Mouse (Mus musculus): ENCODE measurements around the gene Rims1. TPM values are rescaled to one million over a fixed set of nuclear protein-coding genes. Genes with fewer than 3 reads are reported as not detected.

The Rims1 gene
- total and polyA plus RNA-seq, 3 experiments = 0.06 to 0.34 (median 0.29) TPM

DNA sequence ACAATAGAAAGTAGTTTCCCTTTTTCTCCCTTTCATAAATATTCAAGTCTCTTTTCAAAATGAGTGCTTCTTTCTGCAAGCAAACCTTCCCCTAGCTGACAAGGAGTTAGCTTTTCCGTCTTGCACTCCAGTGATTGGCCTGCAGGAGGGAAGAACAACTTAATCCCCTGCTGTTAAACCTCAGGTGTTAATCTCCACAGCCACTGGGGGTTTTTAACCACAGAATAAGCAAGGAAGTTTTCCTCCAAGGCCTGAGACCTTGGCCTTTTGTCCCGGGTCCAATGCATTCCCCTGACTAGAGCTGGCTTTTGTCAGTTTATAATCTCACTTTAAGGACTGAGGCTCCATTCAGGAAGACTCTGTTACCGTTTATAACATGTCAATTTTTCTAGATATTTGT is 511.8 kb downstream of the Rims1 start:
- TF ChIP-seq CTCF (IDR thresholded peaks at IDR 0.05) (no peak), POLR2A (IDR thresholded peaks at IDR 0.05; ENCODE audit: insufficient read depth, low read depth, low read length) (no peak), EP300 (IDR thresholded peaks at IDR 0.05; ENCODE audit: insufficient read depth, low read depth, low read length) (no peak)
- intact Hi-C loops (cut with DNase I) = no loop called here
- 22% methylated on average over 3 of the region's 3 CpGs for WGBS

DNA sequence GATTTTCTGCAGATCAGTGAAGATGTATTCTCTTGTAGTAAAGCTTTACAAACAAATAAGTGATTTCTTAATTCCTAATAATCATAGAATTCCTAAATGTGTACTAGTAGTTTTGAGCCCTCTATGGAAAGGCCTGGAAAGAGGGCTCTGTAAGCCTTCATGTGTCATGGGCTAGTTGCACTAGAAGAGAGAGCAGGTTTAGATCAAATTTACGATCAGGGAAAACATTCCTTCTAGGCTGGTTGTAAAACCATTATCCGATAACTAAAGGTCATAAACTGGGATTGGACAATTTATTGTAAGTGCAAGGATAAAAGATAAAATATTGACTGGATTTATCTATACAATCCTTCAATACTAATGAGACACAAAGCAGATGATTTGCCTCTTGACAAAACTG is 512.5 kb downstream of the Rims1 start:
- no peaks in the 10 kb centered on the region for H3K36me3 ChIP-seq (ENCODE audit: control insufficient read depth, insufficient read depth, low read length)
- no peaks in the 10 kb centered on the region for H3K27me3 ChIP-seq (ENCODE audit: control insufficient read depth, insufficient read depth, low read length)
- H3K4me3 ChIP-seq = no peak overlapping the region
- no peak overlapping the region for H3K27ac ChIP-seq
- 75% methylated on average over 2 of the region's 2 CpGs for WGBS
- no peaks in the 10 kb centered on the region for H3K4me1 ChIP-seq (ENCODE audit: control insufficient read depth, insufficient read depth, low read length)
- H3K9ac ChIP-seq (ENCODE audit: low read depth, low read length) = no peak overlapping the region
- H3K79me2 ChIP-seq (replicated peaks; ENCODE audit: control insufficient read depth, insufficient read depth, low read length) = no peaks in the 10 kb centered on the region
- intact Hi-C loops (cut with DNase I) = no loop called here
- TF ChIP-seq POLR2A (IDR thresholded peaks at IDR 0.05; ENCODE audit: insufficient read depth, low read depth, low read length) = no peak
- TF ChIP-seq CTCF (IDR thresholded peaks at IDR 0.05) = no peak
- no peak for TF ChIP-seq EP300 (IDR thresholded peaks at IDR 0.05; ENCODE audit: insufficient read depth, low read depth, low read length)
- DNase-seq = no peak

More for the DNA sequence above, 511.8 kb downstream of the Rims1 start:
- Histone ChIP-seq H3K4me3 (no peak overlapping the region), H3K4me1 (ENCODE audit: control insufficient read depth, insufficient read depth, low read length) (no peaks in the 10 kb centered on the region), H3K27ac (no peak overlapping the region), H3K36me3 (ENCODE audit: control insufficient read depth, insufficient read depth, low read length) (no peaks in the 10 kb centered on the region), H3K27me3 (ENCODE audit: control insufficient read depth, insufficient read depth, low read length) (no peaks in the 10 kb centered on the region), H3K9ac (ENCODE audit: low read depth, low read length) (no peak overlapping the region), H3K79me2 (replicated peaks; ENCODE audit: control insufficient read depth, insufficient read depth, low read length) (no peaks in the 10 kb centered on the region)
- no peak for DNase-seq

DNA sequence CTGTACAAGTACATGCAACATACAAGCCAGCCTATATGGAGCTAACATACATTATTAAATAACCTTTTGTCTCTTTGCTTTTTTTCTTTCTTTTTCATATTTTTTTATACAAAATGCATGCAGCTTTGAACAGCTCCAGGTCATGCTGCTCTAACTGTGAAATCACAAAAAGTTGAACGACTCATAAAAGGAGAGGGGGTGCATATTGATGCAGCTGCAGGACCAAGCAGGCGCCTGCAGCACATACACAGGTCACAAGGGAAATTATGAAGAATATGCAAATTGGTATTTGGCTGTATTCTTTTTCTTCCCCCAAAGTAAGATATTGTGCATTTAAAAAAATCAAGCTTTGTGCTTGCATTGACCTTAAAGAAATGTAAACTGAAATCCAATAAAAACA is 519.0 kb downstream of the Rims1 start:
- no peaks in the 10 kb centered on the region for H3K79me2 ChIP-seq (replicated peaks; ENCODE audit: control insufficient read depth, insufficient read depth, low read length)
- H3K4me3 ChIP-seq = no peak overlapping the region
- H3K9ac ChIP-seq (ENCODE audit: low read depth, low read length) = no peak overlapping the region
- 64% methylated on average over 2 of the region's 2 CpGs for WGBS
- no peak overlapping the region for H3K27ac ChIP-seq
- H3K36me3 ChIP-seq (ENCODE audit: control insufficient read depth, insufficient read depth, low read length) = no peaks in the 10 kb centered on the region
- no peaks in the 10 kb centered on the region for H3K4me1 ChIP-seq (ENCODE audit: control insufficient read depth, insufficient read depth, low read length)
- intact Hi-C loops (cut with DNase I) = no loop called here
- H3K27me3 ChIP-seq (ENCODE audit: control insufficient read depth, insufficient read depth, low read length) = no peaks in the 10 kb centered on the region
- no peak for DNase-seq
- TF ChIP-seq EP300 (IDR thresholded peaks at IDR 0.05; ENCODE audit: insufficient read depth, low read depth, low read length) = no peak
- no peak for TF ChIP-seq CTCF (IDR thresholded peaks at IDR 0.05)
- TF ChIP-seq POLR2A (IDR thresholded peaks at IDR 0.05; ENCODE audit: insufficient read depth, low read depth, low read length) = no peak

DNA sequence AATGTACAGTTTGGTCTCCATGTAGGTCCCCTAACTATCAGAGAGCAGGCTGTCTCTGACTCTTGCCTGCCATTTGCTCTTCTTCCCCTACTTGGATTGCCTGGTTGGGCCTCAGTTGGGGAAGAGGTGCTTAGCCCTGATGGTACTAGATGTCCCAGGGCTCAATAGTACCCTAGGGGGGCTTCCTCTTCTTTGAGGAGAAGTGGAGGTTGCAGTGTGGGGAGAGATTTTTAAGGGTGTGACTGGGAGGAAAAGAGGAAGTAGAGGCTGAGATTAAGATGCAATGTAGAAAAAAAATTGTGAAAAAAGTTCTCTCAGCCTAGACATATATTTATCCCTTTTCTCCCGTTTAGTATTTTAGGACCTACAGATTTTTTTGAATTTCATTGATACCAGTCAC is 525.8 kb downstream of the Rims1 start:
- no peak for TF ChIP-seq EP300 (IDR thresholded peaks at IDR 0.05; ENCODE audit: insufficient read depth, low read depth, low read length)
- TF ChIP-seq POLR2A (IDR thresholded peaks at IDR 0.05; ENCODE audit: insufficient read depth, low read depth, low read length) = no peak
- no peak for TF ChIP-seq CTCF (IDR thresholded peaks at IDR 0.05)
- H3K4me1 ChIP-seq (ENCODE audit: control insufficient read depth, insufficient read depth, low read length) = no peaks in the 10 kb centered on the region
- no peaks in the 10 kb centered on the region for H3K36me3 ChIP-seq (ENCODE audit: control insufficient read depth, insufficient read depth, low read length)
- WGBS = 64% methylated on average over 1 of the region's 1 CpGs
- DNase-seq = no peak
- no peak overlapping the region for H3K4me3 ChIP-seq
- no peaks in the 10 kb centered on the region for H3K79me2 ChIP-seq (replicated peaks; ENCODE audit: control insufficient read depth, insufficient read depth, low read length)
- intact Hi-C loops (cut with DNase I) = no loop called here
- H3K27me3 ChIP-seq (ENCODE audit: control insufficient read depth, insufficient read depth, low read length) = no peaks in the 10 kb centered on the region
- no peak overlapping the region for H3K27ac ChIP-seq
- no peak overlapping the region for H3K9ac ChIP-seq (ENCODE audit: low read depth, low read length)

DNA sequence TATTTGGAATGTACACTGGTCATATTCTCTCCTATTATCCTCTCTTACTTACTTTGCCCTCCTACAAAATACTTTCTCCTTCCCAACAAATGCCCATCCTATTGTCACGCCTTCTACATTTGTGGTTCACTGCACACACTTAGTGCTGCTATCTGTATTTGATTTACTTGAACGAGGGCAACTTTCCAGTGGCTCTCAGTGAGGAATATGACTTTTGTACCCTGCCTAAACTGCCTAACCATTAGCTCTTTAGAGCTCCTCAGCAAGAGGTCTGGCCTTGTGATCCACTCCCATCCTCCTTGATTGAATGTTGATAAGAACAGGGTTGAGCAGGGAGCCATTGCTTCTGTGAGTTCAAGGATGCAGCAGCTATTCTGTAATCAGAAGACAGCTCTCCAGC is 531.7 kb downstream of the Rims1 start:
- H3K27me3 ChIP-seq (ENCODE audit: control insufficient read depth, insufficient read depth, low read length) = no peaks in the 10 kb centered on the region
- H3K36me3 ChIP-seq (ENCODE audit: control insufficient read depth, insufficient read depth, low read length) = no peaks in the 10 kb centered on the region
- H3K4me3 ChIP-seq = no peak overlapping the region
- no peak overlapping the region for H3K9ac ChIP-seq (ENCODE audit: low read depth, low read length)
- intact Hi-C loops (cut with DNase I) = no loop called here
- no peak overlapping the region for H3K27ac ChIP-seq
- TF ChIP-seq CTCF (IDR thresholded peaks at IDR 0.05) (no peak), POLR2A (IDR thresholded peaks at IDR 0.05; ENCODE audit: insufficient read depth, low read depth, low read length) (no peak), EP300 (IDR thresholded peaks at IDR 0.05; ENCODE audit: insufficient read depth, low read depth, low read length) (no peak)
- 65% methylated on average over 2 of the region's 2 CpGs for whole genome bisulfite sequencing
- H3K4me1 ChIP-seq (ENCODE audit: control insufficient read depth, insufficient read depth, low read length) = no peaks in the 10 kb centered on the region
- no peaks in the 10 kb centered on the region for H3K79me2 ChIP-seq (replicated peaks; ENCODE audit: control insufficient read depth, insufficient read depth, low read length)
- DNase-seq = no peak

DNA sequence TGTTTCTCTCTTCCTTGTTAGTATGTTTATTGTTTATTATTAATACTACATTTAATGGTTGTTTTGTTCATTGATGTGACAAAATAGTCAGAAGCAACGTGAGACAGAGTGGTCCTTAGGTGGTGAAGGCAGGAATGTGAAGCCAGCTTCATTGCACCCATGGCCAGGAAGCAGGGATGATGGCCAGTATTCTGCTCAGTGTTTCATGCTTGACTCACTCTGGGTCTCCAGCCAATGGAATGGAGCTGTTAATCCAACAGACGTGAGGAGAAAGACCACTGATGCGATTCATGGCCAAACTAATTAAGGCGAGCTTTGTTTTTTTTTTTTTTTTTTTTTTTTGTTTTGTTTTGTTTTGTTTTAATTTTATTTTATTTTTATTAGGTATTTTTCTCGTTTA is 535.7 kb downstream of the Rims1 start:
- Histone ChIP-seq H3K9ac (ENCODE audit: low read depth, low read length) (no peak overlapping the region), H3K4me3 (no peak overlapping the region), H3K27ac (no peak overlapping the region), H3K4me1 (ENCODE audit: control insufficient read depth, insufficient read depth, low read length) (no peaks in the 10 kb centered on the region), H3K27me3 (ENCODE audit: control insufficient read depth, insufficient read depth, low read length) (no peaks in the 10 kb centered on the region), H3K79me2 (replicated peaks; ENCODE audit: control insufficient read depth, insufficient read depth, low read length) (no peaks in the 10 kb centered on the region), H3K36me3 (ENCODE audit: control insufficient read depth, insufficient read depth, low read length) (no peaks in the 10 kb centered on the region)
- no peak for DNase-seq
- WGBS = 68% methylated on average over 5 of the region's 5 CpGs
- intact Hi-C loops (cut with DNase I) = no loop called here
- TF ChIP-seq CTCF (IDR thresholded peaks at IDR 0.05) (no peak), POLR2A (IDR thresholded peaks at IDR 0.05; ENCODE audit: insufficient read depth, low read depth, low read length) (no peak), EP300 (IDR thresholded peaks at IDR 0.05; ENCODE audit: insufficient read depth, low read depth, low read length) (no peak)
